Mouse (Mus musculus): ENCODE measurements around the gene Clasrp.

DNA sequence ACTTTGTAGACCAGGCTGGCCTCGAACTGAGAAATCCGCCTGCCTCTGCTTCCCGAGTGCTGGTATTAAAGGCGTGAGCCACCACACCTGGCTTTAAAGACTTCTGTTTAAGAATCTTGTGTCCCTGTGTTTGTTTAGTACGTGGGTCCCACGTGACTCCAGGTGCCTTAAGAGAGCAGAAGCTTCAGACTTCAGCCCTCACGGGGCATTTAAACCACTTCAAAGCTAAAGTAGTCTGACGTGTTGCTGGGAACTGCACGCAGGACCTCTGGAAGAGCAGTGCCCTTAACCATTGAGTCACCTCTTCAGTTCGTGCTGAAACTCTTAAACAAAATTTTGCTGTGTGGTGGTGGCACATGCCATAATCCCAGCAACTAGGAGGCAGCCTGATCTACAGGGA, 54.9 kb downstream of the Clasrp start:
- TF ChIP-seq CTCF (conservative IDR thresholded peaks at IDR 0.05; ENCODE audit: insufficient read depth, insufficient read length, low read depth, low read length) (no peak), POLR2A (IDR thresholded peaks at IDR 0.05; ENCODE audit: low read depth, low read length) (no peak)
